Mouse (Mus musculus): Measurements from ENCODE around the gene Chchd6. TPM values are rescaled to one million over a fixed set of nuclear protein-coding genes. Genes with fewer than 3 reads are reported as not detected.

The Chchd6 gene
- total RNA-seq (2015; ENCODE audit: low replicate concordance): 3.8 TPM in 1 of 2 replicates, not detected in the other
- total RNA-seq (2017; ENCODE audit: low replicate concordance): 1.7 TPM in 1 of 2 replicates, not detected in the other

- ATAC-seq (replicated peaks; ENCODE audit: low FRiP score, poor library complexity, severe bottlenecking): peak; percentile 99
Observed at GRCm38 (mm10) chr6:89595018-89595776, at the start of gene Chchd6. Gene Chchd6, minus strand, starts transcription at chr6:89595652.

GRCm38 (mm10) chr6:89644271-89645075, 49.0 kb upstream of the Chchd6 start:
- ATAC-seq (replicated peaks; ENCODE audit: low FRiP score, poor library complexity, severe bottlenecking): peak; percentile 84

DNA sequence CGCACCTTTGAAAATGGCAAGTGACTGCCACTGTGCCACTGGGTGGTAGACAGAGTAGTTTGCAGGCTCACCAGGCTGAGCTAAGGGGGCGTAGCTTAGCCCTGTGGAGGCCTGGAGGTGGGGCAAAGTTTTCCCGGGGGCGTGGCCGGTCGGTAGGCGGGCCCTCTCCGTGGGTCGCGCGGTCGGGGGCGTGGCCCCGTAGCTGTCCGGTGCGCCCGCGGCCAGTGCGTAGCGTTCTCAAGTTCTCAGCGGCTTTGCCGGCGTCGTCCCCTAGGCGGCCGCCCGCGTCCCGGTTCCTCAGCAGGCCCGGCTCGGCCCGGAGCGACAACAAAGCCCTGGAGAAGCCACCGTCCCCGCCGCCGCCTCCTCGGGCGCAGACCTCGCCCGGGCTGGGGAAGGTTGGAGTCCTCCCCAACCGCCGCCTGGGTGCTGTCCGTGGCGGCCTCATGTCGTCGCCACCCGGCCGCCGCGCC, 48.4 kb upstream of the Chchd6 start, which contains the start of gene Txnrd3:
TSS of gene Txnrd3 (plus strand) at position 191 of the 473 bp plus-strand sequence.
- peak; percentile 93 for ATAC-seq (replicated peaks; ENCODE audit: low FRiP score, poor library complexity, severe bottlenecking)

GRCm38 (mm10) chr6:89639025-89639424, 43.6 kb upstream of the Chchd6 start:
- no peak for ATAC-seq (replicated peaks; ENCODE audit: low FRiP score, poor library complexity, severe bottlenecking)

DNA sequence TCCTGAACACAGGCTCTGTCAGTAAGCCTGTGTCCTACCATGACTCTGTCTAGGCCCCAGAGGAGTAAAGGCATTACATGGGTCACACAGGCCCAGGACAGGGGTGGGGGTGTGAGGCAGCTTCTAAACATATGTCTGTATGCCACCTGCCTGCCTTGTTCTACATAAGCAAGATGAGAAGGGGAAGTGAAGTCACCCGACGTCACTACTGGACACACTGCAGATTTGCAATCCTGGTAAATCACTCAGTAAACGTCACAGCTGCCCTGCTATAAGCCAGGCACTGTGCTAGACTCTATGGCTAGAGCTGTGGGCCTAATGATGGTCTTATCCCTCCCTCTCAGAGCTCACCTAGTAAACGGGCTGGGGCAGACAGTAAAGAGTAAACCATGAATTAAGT, 42.5 kb upstream of the Chchd6 start:
- no peak for ATAC-seq (replicated peaks; ENCODE audit: low FRiP score, poor library complexity, severe bottlenecking)

DNA sequence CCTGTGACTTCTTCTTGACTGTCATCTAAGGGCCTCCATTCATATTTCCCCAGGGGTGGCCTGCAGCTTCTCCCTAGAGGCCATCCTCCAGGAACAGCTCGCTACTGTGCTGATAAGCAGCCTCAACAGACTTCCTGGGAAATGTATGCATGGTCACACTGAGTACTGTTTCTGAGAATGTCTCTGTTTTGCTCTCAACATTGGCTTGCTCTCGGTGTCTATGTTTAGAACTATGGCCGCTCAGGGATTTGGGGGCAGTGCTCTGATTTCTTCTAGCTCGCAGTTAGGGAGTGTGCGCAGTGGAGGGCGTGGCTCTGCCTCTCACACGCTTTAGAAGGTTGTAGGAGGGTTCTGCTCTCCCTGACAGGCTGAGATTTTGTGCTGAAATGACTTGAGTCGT, 38.9 kb upstream of the Chchd6 start:
- ATAC-seq (replicated peaks; ENCODE audit: low FRiP score, poor library complexity, severe bottlenecking): no peak

DNA sequence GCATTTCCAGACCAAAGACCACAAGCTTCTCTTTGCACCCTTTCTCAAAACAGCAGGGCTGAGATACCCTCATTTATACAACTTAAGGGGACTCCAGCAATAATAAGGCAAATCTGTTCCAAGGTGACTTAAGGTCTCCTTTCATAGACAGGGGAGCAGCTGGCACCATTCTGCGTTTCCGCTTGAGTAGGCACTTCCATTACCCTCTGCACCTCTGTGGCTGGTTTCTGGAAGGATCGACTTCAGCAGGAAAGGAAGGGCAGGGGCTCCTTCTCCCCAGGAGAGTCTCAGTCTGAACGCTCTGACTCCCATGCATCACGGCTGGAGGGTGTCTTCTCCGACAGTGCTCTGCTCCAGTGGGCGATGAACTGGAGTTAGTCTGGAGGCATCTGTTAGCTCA, 37.7 kb upstream of the Chchd6 start:
- ATAC-seq (replicated peaks; ENCODE audit: low FRiP score, poor library complexity, severe bottlenecking): no peak

- ATAC-seq (replicated peaks; ENCODE audit: low FRiP score, poor library complexity, severe bottlenecking): peak; percentile 55
Observed at GRCm38 (mm10) chr6:89631809-89632562, 36.5 kb upstream of the Chchd6 start.

- ATAC-seq (replicated peaks; ENCODE audit: low FRiP score, poor library complexity, severe bottlenecking): no peak
Observed at GRCm38 (mm10) chr6:89628045-89628785, 32.8 kb upstream of the Chchd6 start.

DNA sequence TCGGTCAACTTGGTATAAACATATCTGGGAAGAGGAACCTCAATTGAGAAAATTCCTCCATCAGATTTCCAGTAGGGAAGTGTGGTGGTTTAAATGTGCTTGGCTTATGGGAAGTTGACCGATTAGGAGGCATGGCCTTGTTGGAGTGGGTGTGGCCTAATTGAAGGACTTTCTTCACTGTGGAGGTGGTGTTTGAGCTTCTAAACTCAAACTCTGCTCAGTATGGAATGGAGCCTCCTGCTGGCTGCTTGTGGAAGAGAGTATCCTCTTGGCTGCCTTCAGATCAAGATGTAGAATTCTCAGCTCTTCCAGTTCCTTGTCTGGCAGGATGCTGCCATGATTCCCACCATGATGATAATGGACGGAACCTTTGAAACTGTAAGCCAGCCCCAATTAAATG, 27.2 kb upstream of the Chchd6 start:
- no peak for ATAC-seq (replicated peaks; ENCODE audit: low FRiP score, poor library complexity, severe bottlenecking)

GRCm38 (mm10) chr6:89615373-89615755, 19.9 kb upstream of the Chchd6 start:
- ATAC-seq (replicated peaks; ENCODE audit: low FRiP score, poor library complexity, severe bottlenecking): no peak

- ATAC-seq (replicated peaks; ENCODE audit: low FRiP score, poor library complexity, severe bottlenecking): no peak
Observed at GRCm38 (mm10) chr6:89614596-89615372, 19.3 kb upstream of the Chchd6 start.

DNA sequence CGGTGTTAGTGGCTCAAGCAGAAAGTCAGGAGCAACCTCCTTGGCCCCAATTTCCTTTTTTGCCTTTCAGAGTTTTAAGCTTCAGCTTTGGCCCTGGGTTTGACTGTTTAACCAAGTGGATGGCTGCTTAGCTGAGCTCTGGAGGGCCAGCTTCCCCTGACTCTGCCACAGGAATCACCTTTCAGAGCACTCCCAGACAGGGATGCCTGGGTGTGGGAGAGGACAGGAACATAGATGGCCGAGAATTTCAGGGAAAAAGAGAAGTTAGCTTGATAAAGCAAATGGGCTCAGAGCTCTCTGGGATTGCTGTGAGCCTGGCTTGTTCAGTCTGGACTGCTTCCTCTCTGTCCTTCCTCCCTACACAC, 18.6 kb upstream of the Chchd6 start:
- ATAC-seq (replicated peaks; ENCODE audit: low FRiP score, poor library complexity, severe bottlenecking): no peak

- ATAC-seq (replicated peaks; ENCODE audit: low FRiP score, poor library complexity, severe bottlenecking): no peak
Observed at GRCm38 (mm10) chr6:89613336-89614106, 18.1 kb upstream of the Chchd6 start.

- ATAC-seq (replicated peaks; ENCODE audit: low FRiP score, poor library complexity, severe bottlenecking): no peak
Observed at GRCm38 (mm10) chr6:89607999-89608398, 12.5 kb upstream of the Chchd6 start.

GRCm38 (mm10) chr6:89606096-89606495, 10.6 kb upstream of the Chchd6 start:
- no peak for ATAC-seq (replicated peaks; ENCODE audit: low FRiP score, poor library complexity, severe bottlenecking)

GRCm38 (mm10) chr6:89596510-89596909, 1.1 kb upstream of the Chchd6 start:
- no peak for ATAC-seq (replicated peaks; ENCODE audit: low FRiP score, poor library complexity, severe bottlenecking)

GRCm38 (mm10) chr6:89595777-89596146, 310 bp upstream of the Chchd6 start:
- no peak for ATAC-seq (replicated peaks; ENCODE audit: low FRiP score, poor library complexity, severe bottlenecking)

All from erythroblast, adult 5-6 weeks (primary cell).